Mouse (Mus musculus) limb, embryonic 13.5 days (tissue): Measurements from ENCODE around the gene Arhgef40. TPM values are rescaled to one million over a fixed set of nuclear protein-coding genes. Genes with fewer than 3 reads are reported as not detected.

Experiments used
- ATAC-seq: fragments of 200-750 bp; cut with Nextera tagmentation; 2 replicates; pipeline ENCODE4 v1.8.0; 2017; ENCODE audit warnings: low read depth, moderate number of reproducible peaks, moderate TSS enrichment; ENCODE audit not compliant: low FRiP score
- H3K27ac ChIP-seq: fragments of 300-500 bp; sonication (generic); 2 replicates; pipeline ENCODE4 v1.5.1; 2015; ENCODE audit warnings: inconsistent platforms, mild to moderate bottlenecking, moderate library complexity
- H3K27me3 ChIP-seq: fragments of 300-500 bp; sonication (generic); 2 replicates; pipeline ENCODE4 v1.6.1; 2015; ENCODE audit warnings: mild to moderate bottlenecking, inconsistent platforms
- H3K36me3 ChIP-seq: fragments of 300-500 bp; sonication (generic); 2 replicates; pipeline ENCODE4 v1.6.1; 2015; ENCODE audit warnings: inconsistent platforms, mild to moderate bottlenecking, moderate library complexity
- H3K4me1 ChIP-seq: fragments of 300-500 bp; sonication (generic); 2 replicates; pipeline ENCODE4 v1.6.1; 2015; ENCODE audit warnings: inconsistent platforms
- H3K4me2 ChIP-seq: fragments of 300-500 bp; sonication (generic); replicated peaks from 2 replicates; pipeline ENCODE4 v1.6.1; 2015; ENCODE audit warnings: inconsistent platforms, mild to moderate bottlenecking, moderate library complexity
- H3K4me3 ChIP-seq: fragments of 300-500 bp; sonication (generic); 2 replicates; pipeline ENCODE4 v1.5.1; 2015; ENCODE audit warnings: moderate library complexity, mild to moderate bottlenecking, inconsistent platforms
- H3K9ac ChIP-seq: fragments of 300-500 bp; sonication (generic); 2 replicates; pipeline ENCODE4 v1.6.1; 2015; ENCODE audit warnings: mild to moderate bottlenecking, inconsistent platforms
- H3K9me3 ChIP-seq: fragments of 300-500 bp; sonication (generic); 2 replicates; pipeline ENCODE4 v1.6.1; 2016; ENCODE audit warnings: inconsistent platforms
- WGBS: fragments of 180-500 bp; shearing (Covaris S2); methylation state at CpG from one replicate; pipeline ENCODE4 v1.1.7; 2015; 5-methylcytosine and 5-hydroxymethylcytosine counted together
- polyA plus RNA-seq: library from polyadenylated mRNA; unstranded; fragments of >200 nt; fragmentation: Nextera tagmentation; extraction: Ambion mirVana; gene quantifications from 2 replicates; pipeline ENCODE4 v1.2.1, GENCODE M21; 2015

The Arhgef40 gene
- 189 and 203 TPM in 2 replicates for polyA plus RNA-seq

DNA sequence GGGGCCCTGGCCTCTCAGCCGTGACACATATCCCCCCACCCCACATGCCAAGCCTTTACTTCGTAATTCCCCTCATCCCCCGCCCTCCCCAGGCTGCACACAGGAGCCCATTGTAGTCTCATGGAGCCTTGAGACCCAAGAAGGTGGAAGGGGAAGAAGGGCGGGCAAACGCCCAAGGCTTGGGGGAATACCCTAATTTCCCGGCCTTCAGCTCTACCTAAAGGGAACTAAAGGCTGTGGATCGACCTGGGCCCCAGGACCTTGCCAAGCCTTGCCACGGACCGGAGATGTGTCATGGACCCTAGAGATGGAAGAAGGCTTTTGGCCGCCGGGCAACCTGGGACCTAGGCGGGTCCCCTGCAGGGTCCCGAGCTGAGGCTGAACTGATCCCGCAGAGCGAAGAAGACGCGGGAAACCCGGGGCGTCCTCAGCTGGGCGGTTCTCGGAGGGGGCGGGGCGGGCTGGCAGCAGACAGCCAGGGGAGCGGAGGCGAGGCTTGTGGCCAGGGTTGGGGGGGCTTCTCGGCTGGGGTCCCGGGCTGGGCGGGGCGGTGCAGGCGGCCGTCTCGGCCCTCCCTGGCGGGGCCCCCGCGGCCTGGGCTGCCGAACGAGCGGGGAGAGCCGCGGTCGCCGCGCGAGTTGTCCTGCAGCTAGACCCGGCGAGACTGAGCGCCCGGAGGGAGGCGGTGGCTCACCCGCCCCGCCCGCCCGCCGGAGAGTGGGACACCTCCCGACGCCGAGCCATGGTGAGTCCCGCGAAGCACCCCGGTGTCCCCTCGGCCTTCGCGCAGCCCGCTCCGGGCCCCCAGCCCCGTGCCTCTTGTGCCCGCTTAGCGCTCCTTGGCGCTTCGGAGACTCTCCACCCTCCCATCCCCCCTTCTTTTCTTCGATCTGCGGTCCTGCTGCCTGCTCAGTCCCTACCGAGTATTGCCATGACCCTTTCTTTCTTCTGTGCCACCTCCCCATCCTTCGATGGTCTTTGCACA lies at the start of gene Arhgef40:
Gene Arhgef40, plus strand, starts transcription at position 473 of the 985 bp plus-strand sequence.
- peak within 1 kb of the TSS; percentile 93 for H3K9ac ChIP-seq
- H3K36me3 ChIP-seq = peaks cover 30% of the 10 kb centered on the region
- peak within 1 kb of the TSS; percentile 84 for H3K4me2 ChIP-seq
- H3K9me3 ChIP-seq = no peaks in the 10 kb centered on the region
- peak within 1 kb of the TSS; percentile 99 for H3K27ac ChIP-seq
- H3K4me3 ChIP-seq = peak within 1 kb of the TSS; percentile 84
- ATAC-seq = peak; percentile 88
- under 1% methylated on average over 63 of the region's 74 CpGs for WGBS
- H3K27me3 ChIP-seq = no peaks in the 10 kb centered on the region
- peaks cover 42% of the 10 kb centered on the region for H3K4me1 ChIP-seq

DNA sequence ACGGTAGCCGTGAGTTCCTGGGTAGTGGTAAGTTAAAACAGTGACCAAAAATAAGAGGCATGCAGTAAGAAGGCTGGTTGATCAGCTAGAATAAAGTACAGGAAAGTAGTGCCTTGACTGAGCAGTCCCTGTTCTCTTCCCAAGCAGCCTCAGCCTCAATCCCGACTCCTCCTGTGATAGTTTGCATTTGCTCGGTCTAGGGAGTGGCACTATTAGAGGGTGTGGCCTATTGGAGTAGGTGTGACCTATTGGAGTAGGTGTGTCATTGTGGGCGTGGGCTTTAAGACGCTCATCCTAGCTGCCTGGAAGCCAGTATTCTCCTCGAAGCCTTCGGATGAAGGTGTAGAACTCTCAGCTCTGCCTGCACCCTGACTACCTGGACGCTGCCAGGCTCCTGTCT lies 45.5 kb upstream of the Arhgef40 start:
- no peak overlapping the region for H3K4me3 ChIP-seq
- no peak overlapping the region for H3K27ac ChIP-seq
- peaks cover 15% of the 10 kb centered on the region for H3K4me1 ChIP-seq
- no peak overlapping the region for H3K4me2 ChIP-seq
- peaks cover 20% of the 10 kb centered on the region; the same call in 1 of the 2 replicates for H3K9me3 ChIP-seq
- H3K36me3 ChIP-seq = no peaks in the 10 kb centered on the region
- no peaks in the 10 kb centered on the region for H3K27me3 ChIP-seq
- ATAC-seq = no peak
- H3K9ac ChIP-seq = no peak overlapping the region
- WGBS = 87% methylated on average over 9 of the region's 9 CpGs

DNA sequence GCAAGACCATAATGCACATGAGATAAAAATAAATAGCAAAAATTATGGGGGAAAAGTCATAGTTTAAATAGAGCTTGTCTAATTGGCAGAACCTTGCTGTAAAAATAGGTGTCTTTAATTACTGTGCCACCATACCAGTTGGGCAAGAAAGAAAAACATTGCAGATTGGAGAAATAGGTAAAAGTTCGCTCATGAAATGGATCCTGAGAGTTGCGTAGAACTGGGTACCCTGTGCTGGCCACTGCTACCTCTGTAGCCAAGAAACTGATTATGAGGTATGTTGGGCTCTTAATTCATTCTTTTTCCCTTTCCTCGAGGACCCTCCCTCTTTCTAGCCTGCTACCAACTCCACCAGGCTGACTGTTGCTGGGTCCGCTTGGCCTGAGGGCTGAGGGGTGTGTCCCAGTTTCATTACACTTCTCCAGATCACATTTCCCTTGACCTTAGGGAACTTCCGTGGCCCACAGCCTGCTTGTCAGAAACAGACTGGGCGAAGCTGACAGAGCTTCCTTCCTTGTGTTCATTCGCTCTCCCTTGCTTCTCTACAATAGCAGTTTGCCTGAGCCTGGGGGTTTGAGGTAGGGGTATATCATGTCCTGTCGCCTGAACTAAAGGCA lies 43.5 kb upstream of the Arhgef40 start:
- H3K9me3 ChIP-seq = peaks cover 14% of the 10 kb centered on the region; the same call in 1 of the 2 replicates
- peak; percentile 54; the same call in 1 of the 2 replicates for ATAC-seq
- H3K27ac ChIP-seq = no peak overlapping the region
- 33% methylated on average over 8 of the region's 8 CpGs for WGBS
- no peak overlapping the region for H3K4me3 ChIP-seq
- no peak overlapping the region for H3K9ac ChIP-seq
- H3K27me3 ChIP-seq = no peaks in the 10 kb centered on the region
- H3K4me1 ChIP-seq = peaks cover 15% of the 10 kb centered on the region
- no peak overlapping the region for H3K4me2 ChIP-seq
- H3K36me3 ChIP-seq = no peaks in the 10 kb centered on the region

DNA sequence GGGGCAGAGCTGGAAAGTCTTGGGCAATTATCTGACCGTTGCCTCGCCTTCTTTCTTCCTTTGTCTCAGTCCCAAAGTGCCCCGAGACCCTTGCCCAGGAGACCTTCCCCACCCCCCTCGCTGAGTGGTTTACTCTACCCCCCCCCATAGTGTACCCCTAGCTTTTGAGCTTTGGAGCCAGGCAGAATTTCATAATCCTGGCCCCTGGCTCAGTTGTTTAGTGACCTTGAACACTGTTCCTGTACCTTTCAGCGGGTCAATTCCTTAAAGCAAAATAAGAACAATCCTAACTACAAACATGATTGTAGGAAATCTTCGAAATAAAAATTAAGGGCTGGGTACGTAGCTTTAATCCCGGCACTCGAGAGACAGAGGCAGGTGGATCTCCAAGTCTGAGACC lies 42.9 kb upstream of the Arhgef40 start:
- H3K9me3 ChIP-seq = peaks cover 14% of the 10 kb centered on the region; the same call in 1 of the 2 replicates
- WGBS = 62% methylated on average over 9 of the region's 9 CpGs
- no peaks in the 10 kb centered on the region for H3K27me3 ChIP-seq
- ATAC-seq = no peak
- H3K36me3 ChIP-seq = no peaks in the 10 kb centered on the region
- no peak overlapping the region for H3K27ac ChIP-seq
- H3K9ac ChIP-seq = no peak overlapping the region
- no peak overlapping the region for H3K4me2 ChIP-seq
- peaks cover 15% of the 10 kb centered on the region for H3K4me1 ChIP-seq
- no peak overlapping the region for H3K4me3 ChIP-seq

DNA sequence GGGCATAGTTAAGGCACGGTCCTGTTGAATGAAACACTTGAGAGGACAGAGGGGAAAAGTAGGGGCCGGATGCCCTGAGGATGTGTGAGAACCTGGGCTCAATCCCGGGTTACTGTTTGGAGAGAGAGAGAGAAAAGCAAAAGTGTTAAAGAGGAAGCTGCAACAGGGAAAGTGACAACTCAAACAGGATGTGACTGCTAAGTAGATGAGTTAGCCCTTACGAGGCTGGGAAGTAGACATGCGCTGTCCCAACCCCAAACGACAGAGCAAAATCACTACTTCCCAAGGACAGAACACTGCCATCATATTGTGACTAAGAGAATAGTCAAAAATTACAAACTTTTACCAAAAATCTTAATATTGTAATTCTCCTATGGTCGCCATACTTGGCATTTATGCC lies 42.3 kb upstream of the Arhgef40 start:
- Histone ChIP-seq H3K4me1 (peaks cover 15% of the 10 kb centered on the region), H3K27ac (no peak overlapping the region), H3K36me3 (no peaks in the 10 kb centered on the region), H3K27me3 (no peaks in the 10 kb centered on the region), H3K4me3 (no peak overlapping the region), H3K4me2 (no peak overlapping the region), H3K9me3 (peaks cover 14% of the 10 kb centered on the region; the same call in 1 of the 2 replicates), H3K9ac (no peak overlapping the region)
- no peak for ATAC-seq
- 54% methylated on average over 7 of the region's 7 CpGs for WGBS

DNA sequence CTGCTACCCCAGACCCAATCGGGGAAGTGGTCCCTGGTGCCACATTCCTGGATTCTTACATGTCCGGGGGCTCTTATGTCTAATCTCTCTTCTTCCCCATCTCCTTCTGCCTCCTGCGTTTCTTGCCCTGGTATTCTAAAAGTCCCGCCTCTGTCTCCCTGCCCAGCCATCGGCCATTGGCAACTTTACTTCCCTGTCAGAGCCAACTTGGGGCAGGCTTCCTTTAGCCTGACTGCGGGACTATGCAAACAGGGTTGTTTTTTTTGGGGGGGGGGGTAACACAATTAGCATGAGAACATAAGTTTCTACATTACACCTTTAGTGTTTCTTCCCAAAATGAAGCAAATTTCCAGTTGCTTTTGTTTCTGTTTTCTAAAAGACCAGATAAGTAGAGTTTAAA lies 41.2 kb upstream of the Arhgef40 start:
- Histone ChIP-seq H3K27me3 (no peaks in the 10 kb centered on the region), H3K27ac (no peak overlapping the region), H3K4me1 (peaks cover 15% of the 10 kb centered on the region), H3K4me2 (no peak overlapping the region), H3K4me3 (no peak overlapping the region), H3K36me3 (no peaks in the 10 kb centered on the region), H3K9me3 (0 out of 2 replicates have a peak, but pooled peaks cover 4% of the 10 kb centered on the region), H3K9ac (no peak overlapping the region)
- WGBS = 80% methylated on average over 6 of the region's 6 CpGs
- no peak for ATAC-seq

DNA sequence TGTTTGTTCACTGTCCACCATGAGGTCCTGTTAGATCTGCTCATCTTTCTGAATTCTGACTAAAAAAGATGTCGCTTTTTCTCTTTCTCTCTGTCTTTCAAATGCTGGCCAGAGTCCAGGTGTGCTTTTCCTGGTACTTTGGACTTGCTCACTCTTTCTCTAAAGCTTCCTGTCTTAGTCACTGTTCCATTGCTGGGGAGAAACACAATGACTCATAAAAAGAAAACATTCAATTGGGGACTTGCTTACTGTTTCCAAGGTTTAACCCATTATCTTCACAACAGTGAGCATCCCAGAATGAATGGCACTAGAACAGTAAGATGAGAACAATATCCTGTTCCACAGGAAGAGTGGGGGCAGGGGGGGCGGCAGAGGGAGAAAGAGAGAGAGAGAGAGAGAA lies 24.2 kb upstream of the Arhgef40 start:
- 93% methylated on average over 2 of the region's 2 CpGs for WGBS
- no peak overlapping the region for H3K9ac ChIP-seq
- no peaks in the 10 kb centered on the region for H3K4me1 ChIP-seq
- no peaks in the 10 kb centered on the region for H3K27me3 ChIP-seq
- no peaks in the 10 kb centered on the region for H3K36me3 ChIP-seq
- no peaks in the 10 kb centered on the region for H3K9me3 ChIP-seq
- no peak for ATAC-seq
- no peak overlapping the region for H3K4me3 ChIP-seq
- H3K27ac ChIP-seq = no peak overlapping the region
- H3K4me2 ChIP-seq = no peak overlapping the region

DNA sequence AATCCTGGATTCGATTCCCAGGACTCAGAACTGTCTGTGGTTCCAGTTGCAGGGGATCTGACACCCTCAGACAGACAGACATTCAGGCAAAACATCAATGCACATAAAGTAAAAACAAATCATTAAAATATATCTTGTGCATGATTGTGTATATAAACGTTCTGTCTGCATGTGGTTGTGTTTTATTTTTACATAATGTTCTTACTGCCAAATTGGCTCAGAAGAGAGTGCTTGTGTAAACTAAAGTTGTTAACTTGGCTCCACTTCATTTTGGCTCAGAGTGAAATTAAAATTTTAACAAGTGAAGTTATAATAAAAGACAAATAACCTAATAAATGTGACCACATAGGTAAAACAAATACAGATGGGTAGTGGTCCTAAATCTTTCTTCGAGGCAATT lies 17.1 kb upstream of the Arhgef40 start:
- Histone ChIP-seq H3K27me3 (no peaks in the 10 kb centered on the region), H3K4me2 (no peak overlapping the region), H3K27ac (no peak overlapping the region), H3K4me1 (no peaks in the 10 kb centered on the region), H3K36me3 (no peaks in the 10 kb centered on the region), H3K9me3 (no peaks in the 10 kb centered on the region), H3K9ac (no peak overlapping the region), H3K4me3 (no peak overlapping the region)
- 75% methylated on average over 3 of the region's 3 CpGs for WGBS
- no peak for ATAC-seq

DNA sequence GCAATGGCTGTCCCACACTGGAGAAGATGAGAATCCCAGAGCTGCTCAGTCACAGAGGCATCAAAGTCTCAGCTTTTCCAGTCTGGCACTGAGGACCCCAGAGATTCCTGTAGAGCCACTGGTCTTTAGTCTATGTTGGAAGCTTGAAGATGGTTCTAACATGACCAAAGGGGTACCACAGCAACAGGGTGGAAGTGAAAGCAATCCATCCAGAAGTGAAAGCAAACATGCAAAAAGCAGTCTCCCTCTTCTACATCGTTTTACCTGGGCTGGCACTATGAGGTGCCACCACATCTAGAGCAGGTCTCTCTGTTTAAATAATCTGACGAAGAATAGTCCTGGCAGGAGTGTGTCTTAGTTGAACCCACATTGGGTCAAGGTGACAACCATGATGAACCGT lies 5.3 kb upstream of the Arhgef40 start:
- no peak overlapping the region for H3K4me2 ChIP-seq
- H3K27me3 ChIP-seq = no peaks in the 10 kb centered on the region
- H3K4me1 ChIP-seq = peaks cover 11% of the 10 kb centered on the region
- no peak overlapping the region for H3K4me3 ChIP-seq
- no peaks in the 10 kb centered on the region for H3K36me3 ChIP-seq
- H3K9me3 ChIP-seq = no peaks in the 10 kb centered on the region
- 90% methylated on average over 3 of the region's 3 CpGs for WGBS
- H3K27ac ChIP-seq = no peak overlapping the region
- H3K9ac ChIP-seq = no peak overlapping the region
- ATAC-seq = no peak

DNA sequence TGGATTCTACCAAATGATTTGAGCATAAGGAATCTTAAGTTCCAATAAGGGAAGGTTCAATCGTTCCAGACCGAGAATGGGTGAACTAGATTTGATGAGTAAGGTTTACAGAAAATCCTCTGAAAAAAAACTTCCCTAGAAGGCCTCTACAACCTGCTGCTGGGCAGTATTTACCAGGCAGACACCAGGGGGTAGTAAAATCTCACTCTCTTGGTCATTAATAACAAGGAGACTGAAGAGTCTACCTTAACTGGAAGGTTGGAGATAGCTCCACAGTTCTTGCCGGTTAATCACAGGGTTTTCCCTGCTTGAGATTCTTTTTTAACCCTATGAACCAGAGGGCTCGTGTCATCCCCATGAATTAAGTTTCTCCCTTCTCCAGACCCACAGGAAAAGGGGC lies 1.3 kb upstream of the Arhgef40 start:
- Histone ChIP-seq H3K27ac (peak overlapping the region; percentile 99), H3K27me3 (no peaks in the 10 kb centered on the region), H3K4me2 (peak overlapping the region; percentile 84), H3K36me3 (peaks cover 17% of the 10 kb centered on the region), H3K9ac (no peak overlapping the region), H3K4me1 (peaks cover 31% of the 10 kb centered on the region), H3K4me3 (peak overlapping the region; percentile 84), H3K9me3 (no peaks in the 10 kb centered on the region)
- 59% methylated on average over 4 of the region's 4 CpGs for WGBS
- no peak for ATAC-seq

DNA sequence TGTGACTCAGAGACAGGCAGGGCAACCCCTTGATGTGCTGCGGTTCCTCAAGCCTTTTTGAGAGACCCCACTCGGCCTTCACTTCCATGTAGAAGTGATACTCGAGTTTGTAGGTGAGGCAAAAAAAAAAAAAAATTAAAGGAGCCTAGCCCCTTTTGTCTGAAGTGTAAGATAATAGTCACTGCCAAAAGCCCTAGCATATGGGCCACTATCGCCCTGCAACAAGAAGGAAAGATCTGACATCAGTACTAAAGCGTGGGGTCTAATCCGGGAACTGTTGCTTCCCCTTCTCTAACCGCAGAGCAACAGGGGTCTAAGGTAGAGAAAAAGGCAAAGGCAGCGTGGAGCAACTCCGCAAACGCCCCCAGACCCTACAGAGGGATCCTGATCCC lies 668 bp upstream of the Arhgef40 start:
- Histone ChIP-seq H3K27ac (peak overlapping the region; percentile 99), H3K4me3 (peak overlapping the region; percentile 84), H3K4me1 (peaks cover 35% of the 10 kb centered on the region), H3K9ac (peak overlapping the region; percentile 93), H3K4me2 (peak overlapping the region; percentile 84), H3K9me3 (no peaks in the 10 kb centered on the region), H3K36me3 (peaks cover 23% of the 10 kb centered on the region), H3K27me3 (no peaks in the 10 kb centered on the region)
- 6% methylated on average over 10 of the region's 10 CpGs for WGBS
- no peak for ATAC-seq
